Mouse (Mus musculus) cerebellum, postnatal 36 days (tissue): ENCODE data around the gene Abr.
A peak's percentile ranks its signal among the peaks of the same experiment; 100 is the strongest.

Experiments used
- DNase-seq, 2 experiments: peaks; one replicate each; pipeline ENCODE4 v3.0.0; 2021 to 2022; ENCODE audit warnings: mixed read lengths in 2 of 2

The Abr gene

GRCm38 (mm10) chr11:76489407-76489806 is 132.7 kb downstream of the Abr start:
- DNase-seq, result no peak

- no peak for DNase-seq
Measured at GRCm38 (mm10) chr11:76487024-76487423, 135.1 kb downstream of the Abr start.

- DNase-seq, result no peak
Measured at GRCm38 (mm10) chr11:76484033-76484432, 138.1 kb downstream of the Abr start.

GRCm38 (mm10) chr11:76483171-76483727 is 138.9 kb downstream of the Abr start:
- no peak for DNase-seq

GRCm38 (mm10) chr11:76482697-76483096 is 139.4 kb downstream of the Abr start:
- DNase-seq, result no peak

DNA sequence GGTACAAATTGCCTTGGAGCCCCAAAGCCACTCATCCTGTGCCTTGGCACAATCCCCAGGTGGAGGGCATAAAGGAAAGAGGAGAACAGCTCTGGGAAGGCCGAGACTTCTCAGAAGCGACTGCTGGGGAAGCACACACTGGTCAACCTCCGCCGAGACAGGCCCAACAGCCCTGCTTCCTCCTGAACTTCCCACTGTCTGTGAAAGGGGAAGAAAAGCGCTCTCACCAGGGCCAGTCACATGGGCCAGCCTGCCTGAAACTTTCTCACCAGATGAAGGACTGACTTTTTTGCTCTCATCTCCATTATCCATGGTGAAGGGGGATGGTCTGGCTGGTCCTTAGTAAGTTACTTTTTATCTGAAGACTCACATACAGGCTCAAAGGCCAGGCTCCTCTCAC is 139.9 kb downstream of the Abr start:
- no peak for DNase-seq

DNA sequence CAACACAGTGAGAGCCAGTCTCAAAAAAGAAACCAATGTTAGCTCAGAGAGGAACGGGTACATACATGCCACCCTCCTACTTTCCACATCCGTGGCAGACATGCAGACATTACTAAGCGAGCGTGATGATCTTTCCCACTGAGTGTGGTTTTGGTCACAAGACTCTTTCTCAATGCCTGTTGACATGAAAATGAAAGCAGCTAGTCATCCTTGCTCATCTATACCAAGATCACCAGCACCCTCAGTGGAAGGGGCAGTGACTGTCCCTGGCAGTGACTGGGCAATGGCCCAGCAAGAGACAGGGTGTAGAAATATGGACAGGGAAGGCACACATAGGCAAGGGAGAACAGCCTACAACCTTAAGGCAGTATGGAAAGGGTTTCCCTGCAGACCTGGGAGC is 142.4 kb downstream of the Abr start:
- no peak for DNase-seq

DNA sequence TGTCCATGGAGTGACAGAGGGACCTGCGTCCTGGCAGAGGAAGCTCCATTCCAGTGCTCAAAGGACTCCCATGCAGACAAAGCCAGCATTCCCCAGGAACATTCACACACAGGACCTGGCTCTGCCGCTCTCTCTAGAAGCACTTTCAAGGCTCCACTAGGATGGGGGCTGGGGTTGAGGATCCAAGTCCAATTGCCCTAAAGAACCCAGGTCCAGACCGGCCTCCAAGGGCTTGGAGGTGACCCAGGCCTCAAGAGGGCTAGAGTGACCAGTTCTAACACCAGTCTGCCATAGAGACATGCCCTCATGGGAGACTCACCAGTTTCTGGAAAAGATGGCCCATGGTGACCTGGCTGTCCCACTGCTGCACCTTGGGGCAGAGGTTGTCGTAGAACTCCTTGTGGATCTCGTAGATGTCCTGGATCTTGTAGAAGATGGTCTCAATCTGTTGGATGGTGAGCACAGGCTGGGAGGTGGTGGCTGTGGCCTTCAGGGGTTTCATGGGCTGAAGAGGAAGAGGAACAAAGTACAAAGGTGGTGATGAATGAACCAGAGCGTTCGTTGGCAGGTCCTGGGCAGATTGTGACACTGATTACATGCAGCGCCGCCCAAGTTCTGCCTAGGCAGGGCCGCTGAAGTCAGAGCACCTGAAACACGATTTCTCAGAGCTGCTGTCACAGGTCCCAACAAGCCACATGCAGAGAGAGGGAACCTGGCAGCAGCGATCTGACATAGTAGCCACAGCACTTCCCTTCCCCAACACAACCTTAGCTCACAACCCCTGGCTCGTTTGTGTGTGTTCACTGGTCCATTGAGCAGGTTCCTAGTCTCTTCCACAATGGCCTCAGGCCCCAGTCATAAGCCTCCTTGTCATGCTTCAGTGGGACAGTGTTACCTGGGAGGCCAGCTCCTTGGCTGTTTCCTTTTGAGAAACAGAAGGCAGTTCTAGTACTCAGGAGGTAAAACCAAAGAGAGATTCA is 143.1 kb downstream of the Abr start:
- DNase-seq, result no peak

- DNase-seq, result no peak
Measured at GRCm38 (mm10) chr11:76477095-76477525, 145.0 kb downstream of the Abr start.

GRCm38 (mm10) chr11:76476376-76477094 is 145.6 kb downstream of the Abr start:
- DNase-seq, result no peak

DNA sequence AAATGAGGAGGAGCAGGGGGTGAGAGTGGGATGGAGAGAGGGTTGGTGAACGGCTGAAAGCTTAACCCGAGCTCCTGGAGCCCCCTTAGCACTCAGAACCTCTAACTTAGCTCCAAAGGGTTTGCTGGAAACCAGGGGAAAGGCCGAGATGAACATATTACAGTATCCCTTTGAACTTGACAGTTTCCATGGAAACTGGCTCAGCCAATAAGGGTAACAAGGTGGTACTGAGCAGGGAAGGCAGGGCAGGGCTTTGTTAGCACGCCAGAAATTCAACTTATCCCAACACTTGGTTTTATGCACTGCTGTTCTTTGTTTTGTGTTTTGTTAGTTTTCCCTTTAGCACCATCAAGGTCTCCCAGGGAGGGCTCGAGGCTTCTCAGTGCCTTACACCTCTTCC is 149.5 kb downstream of the Abr start:
- DNase-seq, result no peak

GRCm38 (mm10) chr11:76469311-76469998 is 152.7 kb downstream of the Abr start:
- no peak for DNase-seq

GRCm38 (mm10) chr11:76468347-76468746 is 153.8 kb downstream of the Abr start:
- DNase-seq, result no peak

DNA sequence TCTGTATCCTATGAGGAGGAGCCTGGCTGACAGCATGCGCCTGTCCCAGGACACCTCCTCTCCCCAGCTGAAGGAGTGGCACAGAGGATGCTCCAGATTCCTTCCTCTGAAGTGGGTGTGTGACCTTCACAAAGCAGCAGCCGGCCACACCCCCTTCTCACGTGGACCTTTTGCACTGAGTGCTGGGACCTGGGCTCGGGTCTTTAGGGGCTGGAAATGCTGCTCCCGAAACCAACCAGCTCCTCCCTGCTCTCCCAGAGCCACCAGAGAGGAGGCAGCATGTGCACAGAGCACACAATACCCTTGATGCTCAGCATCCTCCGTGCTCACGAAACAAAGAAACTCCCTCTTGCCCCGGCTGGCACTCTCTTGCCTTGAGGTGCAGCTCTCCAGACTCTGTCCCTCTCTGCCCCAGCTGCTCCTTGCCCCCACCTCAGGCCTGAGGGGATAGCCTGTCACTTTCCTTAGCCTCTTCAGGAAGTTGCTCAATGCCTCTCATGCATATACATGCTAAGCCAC is 154.6 kb downstream of the Abr start:
- no peak for DNase-seq

DNA sequence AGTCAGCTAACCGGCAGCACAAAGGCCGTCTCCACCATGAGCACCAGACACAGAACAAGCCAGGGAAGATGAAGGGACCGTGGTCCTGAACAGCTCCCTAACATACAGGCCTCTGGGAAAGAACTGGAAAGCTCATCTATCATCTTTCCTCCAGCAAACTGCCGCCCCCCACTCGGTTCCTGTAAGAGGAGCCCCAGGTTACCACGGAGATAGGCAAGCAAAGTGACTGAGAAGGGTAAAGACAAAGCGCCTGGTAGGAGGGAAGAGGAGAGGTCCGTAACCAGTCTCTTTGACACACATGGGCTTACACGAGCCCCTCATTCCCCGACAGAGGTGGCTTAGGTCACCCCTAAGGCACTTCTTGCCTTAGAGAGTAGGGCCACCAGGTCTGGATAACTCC is 155.0 kb downstream of the Abr start:
- no peak for DNase-seq

DNA sequence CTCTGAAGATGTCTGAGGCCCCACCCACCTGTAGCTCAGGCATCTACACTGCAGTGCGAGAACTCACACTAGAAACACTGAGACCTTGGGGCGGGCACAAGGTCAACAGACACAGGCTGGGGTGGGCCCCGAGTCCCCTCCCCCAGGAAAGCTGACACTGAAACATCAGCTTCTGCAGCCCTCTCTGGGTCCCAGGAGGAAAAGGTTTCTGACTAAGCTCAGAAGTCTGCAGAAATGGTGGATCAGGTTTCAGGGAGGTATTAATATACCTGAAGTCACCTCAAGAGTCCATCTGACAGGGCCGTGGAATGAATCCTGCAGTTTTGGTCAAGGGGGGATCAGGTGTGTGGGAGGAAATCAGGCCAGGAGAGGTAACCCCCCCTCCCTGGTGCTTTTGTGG is 156.2 kb downstream of the Abr start:
- no peak for DNase-seq

- no peak for DNase-seq
Measured at GRCm38 (mm10) chr11:76461696-76462095, 160.4 kb downstream of the Abr start.

DNA sequence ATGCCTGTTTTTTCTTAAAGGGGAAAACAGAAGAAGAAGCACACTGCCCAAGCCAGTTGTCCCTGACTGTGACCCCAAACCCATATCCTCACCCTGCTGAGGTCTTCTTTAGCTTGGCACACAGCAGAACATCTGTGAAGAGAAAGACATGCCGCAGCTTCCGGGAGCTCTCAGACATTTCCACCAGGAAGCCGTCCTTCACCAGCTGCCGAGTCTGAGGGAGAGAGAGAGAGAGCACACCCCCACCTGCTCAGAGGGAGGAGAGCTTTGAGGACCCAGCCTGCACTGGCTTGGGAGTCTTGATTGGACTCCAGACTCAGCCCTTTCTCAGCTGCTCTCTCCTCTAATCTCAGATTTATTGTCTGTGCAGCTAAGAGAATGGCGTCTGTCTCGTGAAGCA is 160.9 kb downstream of the Abr start:
- no peak for DNase-seq

GRCm38 (mm10) chr11:76459489-76459888 is 162.6 kb downstream of the Abr start:
- no peak for DNase-seq

GRCm38 (mm10) chr11:76458730-76459129 is 163.4 kb downstream of the Abr start:
- no peak for DNase-seq

GRCm38 (mm10) chr11:76456897-76457296 is 165.2 kb downstream of the Abr start:
- no peak for DNase-seq

DNA sequence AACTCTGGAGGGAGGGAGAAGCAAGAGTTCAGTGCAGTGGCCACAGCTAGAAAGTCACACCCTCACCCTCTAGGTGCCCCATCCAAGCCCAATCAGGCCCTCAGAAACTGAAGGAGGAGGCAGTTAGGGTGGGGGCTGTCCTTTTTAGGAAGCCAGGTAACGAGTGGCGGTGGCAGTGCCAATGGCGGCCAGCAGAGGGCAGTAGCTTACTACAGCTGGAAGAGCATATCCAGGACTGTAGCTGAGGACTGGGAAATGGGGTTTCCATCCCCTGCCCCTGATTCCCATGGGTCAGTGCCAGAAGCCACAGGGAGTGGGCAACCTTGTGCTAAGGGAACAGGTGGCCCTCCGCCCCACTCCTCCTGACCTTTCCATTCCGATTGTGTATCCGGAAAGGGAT is 165.9 kb downstream of the Abr start:
- peak; percentile 87 to 90 for DNase-seq

DNA sequence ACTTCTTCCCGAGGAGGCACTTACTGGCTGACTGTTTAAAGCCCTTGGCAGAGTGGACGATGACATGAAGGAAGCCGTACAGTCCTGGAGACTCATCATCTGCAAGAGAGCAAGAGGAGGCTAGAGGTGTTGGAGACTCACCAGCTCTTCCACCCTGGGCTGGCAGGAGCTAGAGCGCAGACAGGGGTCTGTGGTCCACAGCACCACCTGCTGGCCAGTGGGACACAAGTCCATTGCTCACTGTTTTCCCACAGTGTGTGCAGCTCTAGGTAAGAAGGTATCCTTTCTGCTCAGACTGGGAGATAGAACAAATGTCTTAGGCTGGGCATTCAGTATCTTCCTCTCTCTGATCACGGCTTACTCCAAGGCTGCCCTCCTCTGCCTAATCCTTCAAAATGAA is 167.6 kb downstream of the Abr start:
- peak; percentile 68 to 73 for DNase-seq
